Mouse (Mus musculus): Measurements from ENCODE around the gene Kel. TPM values are rescaled to one million over a fixed set of nuclear protein-coding genes. Genes with fewer than 3 reads are reported as not detected.

Kel gene
- polyA plus RNA-seq, 1 experiment from 2014 or later: 2.3 TPM

GRCm38 (mm10) chr6:41692200-41692599 lies 11.9 kb downstream of the Kel start:
- Histone ChIP-seq H3K27ac (no peak overlapping the region), H3K9ac (no peak overlapping the region), H3K9me3 (replicated peaks) (no peaks in the 10 kb centered on the region), H3K4me2 (no peak overlapping the region), H3K4me1 (replicated peaks) (no peaks in the 10 kb centered on the region), H3K27me3 (no peaks in the 10 kb centered on the region), H3K36me3 (no peaks in the 10 kb centered on the region), H3K4me3 (no peak overlapping the region)
- ATAC-seq (replicated peaks; ENCODE audit: insufficient number of reproducible peaks, insufficient read depth, low FRiP score, low read depth): no peak

- no peak for ATAC-seq (replicated peaks; ENCODE audit: insufficient number of reproducible peaks, insufficient read depth, low FRiP score, low read depth)
- no peaks in the 10 kb centered on the region for H3K27me3 ChIP-seq
- H3K4me1 ChIP-seq (replicated peaks): no peaks in the 10 kb centered on the region
- no peak overlapping the region for H3K9ac ChIP-seq
- no peaks in the 10 kb centered on the region for H3K9me3 ChIP-seq (replicated peaks)
- 78% methylated on average over 3 of the region's 3 CpGs for WGBS
- H3K4me2 ChIP-seq: no peak overlapping the region
- no peaks in the 10 kb centered on the region for H3K36me3 ChIP-seq
- H3K27ac ChIP-seq: no peak overlapping the region
- H3K4me3 ChIP-seq: no peak overlapping the region
These were observed 18.5 kb downstream of the Kel start for GRCm38 (mm10) chr6:41685596-41685995.

- Histone ChIP-seq H3K27me3 (no peaks in the 10 kb centered on the region), H3K4me3 (no peak overlapping the region), H3K27ac (no peak overlapping the region), H3K9me3 (replicated peaks) (no peaks in the 10 kb centered on the region), H3K36me3 (no peaks in the 10 kb centered on the region), H3K4me1 (replicated peaks) (no peaks in the 10 kb centered on the region), H3K4me2 (no peak overlapping the region), H3K9ac (no peak overlapping the region)
- no peak for ATAC-seq (replicated peaks; ENCODE audit: insufficient number of reproducible peaks, insufficient read depth, low FRiP score, low read depth)
- WGBS: 39% methylated on average over 5 of the region's 5 CpGs
These were observed 19.2 kb downstream of the Kel start for GRCm38 (mm10) chr6:41684911-41685310.

- Histone ChIP-seq H3K36me3 (no peaks in the 10 kb centered on the region), H3K9me3 (replicated peaks) (no peaks in the 10 kb centered on the region), H3K27me3 (no peaks in the 10 kb centered on the region), H3K4me2 (no peak within 1 kb of the TSS), H3K9ac (no peak within 1 kb of the TSS), H3K27ac (no peak within 1 kb of the TSS), H3K4me1 (replicated peaks) (no peaks in the 10 kb centered on the region), H3K4me3 (no peak within 1 kb of the TSS)
- 85% methylated on average over 2 of the region's 2 CpGs for WGBS
- ATAC-seq (replicated peaks; ENCODE audit: insufficient number of reproducible peaks, insufficient read depth, low FRiP score, low read depth): no peak
These were observed 20.0 kb downstream of the Kel start, which contains the start of gene Llcfc1 for GRCm38 (mm10) chr6:41684131-41684530. Llcfc1 (plus strand) TSS chr6:41684431.

GRCm38 (mm10) chr6:41681656-41682055 lies 22.5 kb downstream of the Kel start:
- H3K36me3 ChIP-seq: no peaks in the 10 kb centered on the region
- H3K9me3 ChIP-seq (replicated peaks): no peaks in the 10 kb centered on the region
- 71% methylated on average over 5 of the region's 5 CpGs for WGBS
- H3K4me1 ChIP-seq (replicated peaks): no peaks in the 10 kb centered on the region
- H3K4me3 ChIP-seq: no peak overlapping the region
- H3K4me2 ChIP-seq: no peak overlapping the region
- ATAC-seq (replicated peaks; ENCODE audit: insufficient number of reproducible peaks, insufficient read depth, low FRiP score, low read depth): peak; percentile 43; the same call in 1 of the 2 replicates
- no peak overlapping the region for H3K27ac ChIP-seq
- H3K27me3 ChIP-seq: no peaks in the 10 kb centered on the region
- H3K9ac ChIP-seq: no peak overlapping the region

GRCm38 (mm10) chr6:41680669-41681068 lies 23.5 kb downstream of the Kel start, which contains the start of gene Trpv5:
Trpv5 (minus strand) TSS chr6:41680769.
- ATAC-seq (replicated peaks; ENCODE audit: insufficient number of reproducible peaks, insufficient read depth, low FRiP score, low read depth): no peak
- WGBS: 68% methylated on average over 1 of the region's 1 CpGs
- Histone ChIP-seq H3K4me2 (no peak within 1 kb of the TSS), H3K4me1 (replicated peaks) (no peaks in the 10 kb centered on the region), H3K4me3 (no peak within 1 kb of the TSS), H3K9ac (no peak within 1 kb of the TSS), H3K9me3 (replicated peaks) (no peaks in the 10 kb centered on the region), H3K27me3 (no peaks in the 10 kb centered on the region), H3K27ac (no peak within 1 kb of the TSS), H3K36me3 (no peaks in the 10 kb centered on the region)

GRCm38 (mm10) chr6:41676530-41676929 lies 27.6 kb downstream of the Kel start:
- WGBS: 79% methylated on average over 2 of the region's 2 CpGs
- ATAC-seq (replicated peaks; ENCODE audit: insufficient number of reproducible peaks, insufficient read depth, low FRiP score, low read depth): no peak
- Histone ChIP-seq H3K9ac (no peak overlapping the region), H3K4me2 (no peak overlapping the region), H3K27ac (no peak overlapping the region), H3K9me3 (replicated peaks) (no peaks in the 10 kb centered on the region), H3K4me3 (no peak overlapping the region), H3K4me1 (replicated peaks) (no peaks in the 10 kb centered on the region), H3K27me3 (no peaks in the 10 kb centered on the region), H3K36me3 (no peaks in the 10 kb centered on the region)

- Histone ChIP-seq H3K27me3 (no peaks in the 10 kb centered on the region), H3K36me3 (no peaks in the 10 kb centered on the region), H3K9me3 (replicated peaks) (no peaks in the 10 kb centered on the region), H3K4me3 (no peak overlapping the region), H3K4me1 (replicated peaks) (no peaks in the 10 kb centered on the region), H3K9ac (no peak overlapping the region), H3K27ac (no peak overlapping the region), H3K4me2 (no peak overlapping the region)
- WGBS: 44% methylated on average over 2 of the region's 2 CpGs
- ATAC-seq (replicated peaks; ENCODE audit: insufficient number of reproducible peaks, insufficient read depth, low FRiP score, low read depth): no peak
These were observed 41.8 kb downstream of the Kel start for GRCm38 (mm10) chr6:41662320-41662719.

GRCm38 (mm10) chr6:41658487-41658886 lies 45.7 kb downstream of the Kel start:
- whole genome bisulfite sequencing: 36% methylated on average over 1 of the region's 1 CpGs
- no peaks in the 10 kb centered on the region for H3K4me1 ChIP-seq (replicated peaks)
- no peak overlapping the region for H3K27ac ChIP-seq
- H3K27me3 ChIP-seq: no peaks in the 10 kb centered on the region
- H3K4me3 ChIP-seq: no peak overlapping the region
- H3K9me3 ChIP-seq (replicated peaks): no peaks in the 10 kb centered on the region
- no peaks in the 10 kb centered on the region for H3K36me3 ChIP-seq
- no peak overlapping the region for H3K4me2 ChIP-seq
- H3K9ac ChIP-seq: no peak overlapping the region
- ATAC-seq (replicated peaks; ENCODE audit: insufficient number of reproducible peaks, insufficient read depth, low FRiP score, low read depth): no peak

GRCm38 (mm10) chr6:41654648-41655047 lies 49.5 kb downstream of the Kel start:
- WGBS: 64% methylated on average over 8 of the region's 8 CpGs
- H3K9me3 ChIP-seq (replicated peaks): no peaks in the 10 kb centered on the region
- H3K9ac ChIP-seq: no peak overlapping the region
- no peak overlapping the region for H3K27ac ChIP-seq
- no peak for ATAC-seq (replicated peaks; ENCODE audit: insufficient number of reproducible peaks, insufficient read depth, low FRiP score, low read depth)
- H3K4me3 ChIP-seq: no peak overlapping the region
- no peaks in the 10 kb centered on the region for H3K27me3 ChIP-seq
- H3K4me2 ChIP-seq: no peak overlapping the region
- no peaks in the 10 kb centered on the region for H3K4me1 ChIP-seq (replicated peaks)
- H3K36me3 ChIP-seq: no peaks in the 10 kb centered on the region

GRCm38 (mm10) chr6:41653173-41653572 lies 51.0 kb downstream of the Kel start:
- 88% methylated on average over 5 of the region's 5 CpGs for WGBS
- no peaks in the 10 kb centered on the region for H3K4me1 ChIP-seq (replicated peaks)
- H3K36me3 ChIP-seq: no peaks in the 10 kb centered on the region
- no peak for ATAC-seq (replicated peaks; ENCODE audit: insufficient number of reproducible peaks, insufficient read depth, low FRiP score, low read depth)
- no peaks in the 10 kb centered on the region for H3K27me3 ChIP-seq
- no peak overlapping the region for H3K9ac ChIP-seq
- H3K4me2 ChIP-seq: no peak overlapping the region
- no peaks in the 10 kb centered on the region for H3K9me3 ChIP-seq (replicated peaks)
- no peak overlapping the region for H3K4me3 ChIP-seq
- H3K27ac ChIP-seq: no peak overlapping the region

- ATAC-seq (replicated peaks; ENCODE audit: insufficient number of reproducible peaks, insufficient read depth, low FRiP score, low read depth): no peak
- no peaks in the 10 kb centered on the region for H3K4me1 ChIP-seq (replicated peaks)
These were observed 57.5 kb downstream of the Kel start for GRCm38 (mm10) chr6:41646672-41647071.

More at GRCm38 (mm10) chr6:41646672-41647071, 57.5 kb downstream of the Kel start:
- Histone ChIP-seq H3K9ac (no peak overlapping the region), H3K27me3 (no peaks in the 10 kb centered on the region), H3K27ac (no peak overlapping the region), H3K36me3 (no peaks in the 10 kb centered on the region), H3K4me2 (no peak overlapping the region), H3K9me3 (replicated peaks) (no peaks in the 10 kb centered on the region), H3K4me3 (no peak overlapping the region)
